Mouse (Mus musculus) ES-E14 (cell line): ENCODE results near the gene Tax1bp3.

ENCODE experiments used
- HCFC1 ChIP-seq: IDR thresholded peaks from 2 replicates; pipeline ENCODE4 v1.6.1; 2012; ENCODE audit warnings: low read length, inconsistent platforms, borderline replicate concordance; ENCODE audit not compliant: insufficient read depth
- MAFK ChIP-seq: IDR thresholded peaks from 2 replicates; pipeline ENCODE4 v1.6.1; 2014; ENCODE audit warnings: mild to moderate bottlenecking, low read depth, low read length, inconsistent platforms; ENCODE audit not compliant: insufficient read depth
- ZC3H11A ChIP-seq: IDR thresholded peaks from 2 replicates; pipeline ENCODE4 v1.6.1; 2012; ENCODE audit warnings: low read depth, mild to moderate bottlenecking, inconsistent platforms, low read length, borderline replicate concordance
- ZNF384 ChIP-seq: IDR thresholded peaks from 2 replicates; pipeline ENCODE4 v1.6.1; 2012; ENCODE audit warnings: low read depth, low read length, inconsistent platforms

DNA sequence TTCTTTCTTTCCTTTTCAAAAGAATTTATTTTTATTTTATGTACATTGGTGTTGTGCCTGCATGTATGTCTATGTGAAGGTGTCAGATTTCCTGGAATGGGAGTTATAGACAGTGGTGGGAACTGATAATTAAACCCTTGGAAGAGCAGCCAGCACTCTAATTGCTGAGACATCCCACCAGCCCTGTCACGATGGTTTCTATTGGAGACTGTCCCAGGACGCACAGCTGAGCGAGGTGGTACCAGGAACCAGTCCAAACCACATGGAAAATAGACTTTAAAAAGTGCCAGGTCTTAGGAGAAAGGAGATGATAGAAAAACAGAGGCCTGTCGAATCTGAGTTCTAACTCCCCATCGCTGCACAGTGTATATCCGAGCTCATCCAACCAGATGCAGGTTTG is 21.8 kb upstream of the Tax1bp3 start:
- TF ChIP-seq MAFK (no peak), ZNF384 (no peak), HCFC1 (no peak), ZC3H11A (no peak)
